ENCODE assay signal across 14 mouse cellular contexts in the genomic region with DNA sequence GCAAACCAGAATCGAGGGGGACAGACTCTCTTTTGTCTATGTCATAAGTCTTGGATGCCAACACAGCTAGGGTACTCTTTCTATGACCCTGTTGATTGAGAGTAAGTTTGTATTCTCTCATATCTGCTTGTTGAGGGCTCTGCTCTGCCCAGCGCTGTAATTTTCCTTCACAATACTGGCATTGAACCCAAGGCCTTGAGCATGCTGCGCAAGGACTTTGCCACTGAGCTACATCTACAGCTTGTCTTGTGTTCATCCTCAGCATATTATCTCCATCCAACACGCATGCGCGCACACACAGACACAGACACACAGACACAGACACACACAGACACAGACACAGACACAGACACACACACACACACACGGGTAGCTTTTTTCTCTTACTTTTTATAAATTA.
"Had no signal": no experiment of that assay in that cellular context is flagged by ENCODE, and none has a peak within 500 bp of the region (broad histone marks: within the 10 kb centered on the region; RNA-seq: fewer than 3 reads in every experiment).

No protein-coding gene starts in this region.

- DNase-seq: kidney, adult 8-10 months; kidney, postnatal 14 days; kidney, postnatal 4 days; left cerebral cortex, postnatal 4 days; liver, embryonic 13.5 days; lung, adult 2 months; midbrain, embryonic 14.5 days; thymus, adult 2 months; thymus, postnatal 14 days; thymus, postnatal 4 days had no signal

- H3K4me1 ChIP-seq: liver, embryonic 13.5 days; neural tube, embryonic 12.5 days; neural tube, embryonic 15.5 days had no signal

- H3K4me3 ChIP-seq: liver, embryonic 13.5 days; neural tube, embryonic 12.5 days; neural tube, embryonic 15.5 days had no signal

- H3K9me3 ChIP-seq: liver, embryonic 13.5 days; neural tube, embryonic 12.5 days; neural tube, embryonic 15.5 days had no signal

- H3K9ac ChIP-seq: liver, embryonic 13.5 days; neural tube, embryonic 12.5 days; neural tube, embryonic 15.5 days had no signal

- H3K27me3 ChIP-seq: liver, embryonic 13.5 days; neural tube, embryonic 12.5 days; neural tube, embryonic 15.5 days had no signal

- H3K4me2 ChIP-seq: liver, embryonic 13.5 days; midbrain, embryonic 11.5 days; neural tube, embryonic 12.5 days; neural tube, embryonic 15.5 days had no signal

- H3K27ac ChIP-seq: liver, embryonic 13.5 days; macrophage; neural tube, embryonic 12.5 days; neural tube, embryonic 15.5 days had no signal
